Mouse (Mus musculus): Measurements from ENCODE around the gene Ubiad1. TPM values are rescaled to one million over a fixed set of nuclear protein-coding genes. Genes with fewer than 3 reads are reported as not detected.

Ubiad1 gene
- polyA plus RNA-seq, 1 experiment from 2014 or later = 21.7 TPM

GRCm38 (mm10) chr4:148448853-148449245, 4.3 kb upstream of the Ubiad1 start:
- Histone ChIP-seq H3K4me1 (peaks cover 21% of the 10 kb centered on the region), H3K36me3 (peaks cover 17% of the 10 kb centered on the region), H3K9me3 (replicated peaks) (no peaks in the 10 kb centered on the region), H3K27ac (replicated peaks) (peak overlapping the region; percentile 63), H3K4me3 (replicated peaks) (peak overlapping the region; percentile 97), H3K27me3 (no peaks in the 10 kb centered on the region), H3K4me2 (replicated peaks) (peak overlapping the region; percentile 71), H3K9ac (peak overlapping the region; percentile 88)
- ATAC-seq (ENCODE audit: insufficient number of reproducible peaks, low FRiP score, low TSS enrichment, low read depth) = no peak
- 1% methylated on average over 15 of the region's 15 CpGs for WGBS

DNA sequence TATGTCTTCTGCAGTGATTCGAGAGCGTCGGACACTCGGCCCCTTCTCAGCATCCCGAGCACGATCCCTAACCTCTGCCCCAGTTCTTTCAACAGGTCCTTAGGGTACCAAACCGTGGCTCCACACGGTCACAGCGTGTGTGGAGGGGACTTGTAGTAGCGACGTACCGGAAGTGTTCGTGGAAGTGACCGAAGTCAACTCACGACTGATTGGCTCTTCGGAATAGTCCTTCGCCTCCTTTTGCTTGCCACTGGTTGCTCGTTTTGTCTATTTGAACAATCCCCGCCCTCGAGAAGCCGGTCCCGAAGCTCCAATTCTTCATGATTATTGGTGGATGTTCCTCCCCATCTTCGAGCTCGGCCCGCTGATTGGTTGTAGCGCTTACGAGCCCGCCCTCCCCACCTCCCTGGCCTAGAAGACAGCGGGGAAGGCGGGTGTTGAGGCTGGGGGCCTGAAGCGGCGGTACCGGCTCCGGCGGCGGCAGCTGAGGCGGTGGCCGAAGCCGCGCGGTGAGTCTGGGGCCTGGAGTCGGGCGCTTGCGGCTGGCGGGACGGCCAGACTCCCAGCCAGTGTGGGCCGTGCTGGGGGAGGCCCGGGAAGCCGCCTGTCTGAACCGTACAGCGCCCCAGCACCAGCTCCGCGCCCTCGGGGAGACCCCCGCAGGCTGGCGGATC, 3.7 kb upstream of the Ubiad1 start, which contains the start of gene Mtor:
Mtor (plus strand) TSS at position 433 of the 674 bp plus-strand sequence.
- Histone ChIP-seq H3K27ac (replicated peaks) (peak within 1 kb of the TSS; percentile 76), H3K4me2 (replicated peaks) (peak within 1 kb of the TSS; percentile 71), H3K36me3 (peaks cover 12% of the 10 kb centered on the region), H3K9me3 (replicated peaks) (no peaks in the 10 kb centered on the region), H3K4me3 (replicated peaks) (peak within 1 kb of the TSS; percentile 97), H3K27me3 (no peaks in the 10 kb centered on the region), H3K4me1 (peaks cover 26% of the 10 kb centered on the region), H3K9ac (peak within 1 kb of the TSS; percentile 88)
- under 1% methylated on average over 56 of the region's 56 CpGs for WGBS
- ATAC-seq (ENCODE audit: insufficient number of reproducible peaks, low FRiP score, low TSS enrichment, low read depth) = peak; percentile 97

GRCm38 (mm10) chr4:148442598-148442997, 2.0 kb downstream of the Ubiad1 start:
- Histone ChIP-seq H3K4me3 (replicated peaks) (no peak overlapping the region), H3K4me1 (peaks cover 19% of the 10 kb centered on the region), H3K9me3 (replicated peaks) (no peaks in the 10 kb centered on the region), H3K36me3 (peaks cover 5% of the 10 kb centered on the region; the same call in 1 of the 2 replicates), H3K27me3 (no peaks in the 10 kb centered on the region), H3K27ac (replicated peaks) (no peak overlapping the region), H3K9ac (no peak overlapping the region), H3K4me2 (replicated peaks) (no peak overlapping the region)
- WGBS = 89% methylated on average over 7 of the region's 7 CpGs
- no peak for ATAC-seq (ENCODE audit: insufficient number of reproducible peaks, low FRiP score, low TSS enrichment, low read depth)

DNA sequence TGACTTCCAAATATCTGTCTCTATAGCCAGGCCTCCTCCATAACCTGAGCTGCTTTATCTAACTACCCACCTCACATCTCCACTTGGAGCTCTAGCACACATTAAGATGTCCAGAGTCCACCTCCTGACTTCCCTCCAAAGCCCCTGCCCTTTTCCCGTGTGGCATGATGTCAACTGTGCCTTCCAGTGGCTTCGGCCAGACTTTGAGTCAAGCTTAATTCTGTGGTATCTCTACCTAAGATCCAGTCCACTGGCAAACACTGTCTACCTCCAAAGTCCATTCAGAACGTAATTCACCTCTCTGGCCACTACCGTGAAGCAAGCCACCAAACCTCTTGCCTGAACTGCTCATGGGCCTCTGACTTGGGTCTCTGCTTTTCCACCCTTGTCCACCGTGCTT, 2.6 kb downstream of the Ubiad1 start:
- H3K4me1 ChIP-seq = peaks cover 19% of the 10 kb centered on the region
- H3K9ac ChIP-seq = no peak overlapping the region
- no peak overlapping the region for H3K4me3 ChIP-seq (replicated peaks)
- no peak overlapping the region for H3K4me2 ChIP-seq (replicated peaks)
- WGBS = 96% methylated on average over 5 of the region's 5 CpGs
- H3K27ac ChIP-seq (replicated peaks) = no peak overlapping the region
- no peaks in the 10 kb centered on the region for H3K9me3 ChIP-seq (replicated peaks)
- no peak for ATAC-seq (ENCODE audit: insufficient number of reproducible peaks, low FRiP score, low TSS enrichment, low read depth)
- H3K36me3 ChIP-seq = peaks cover 5% of the 10 kb centered on the region; the same call in 1 of the 2 replicates
- H3K27me3 ChIP-seq = no peaks in the 10 kb centered on the region

DNA sequence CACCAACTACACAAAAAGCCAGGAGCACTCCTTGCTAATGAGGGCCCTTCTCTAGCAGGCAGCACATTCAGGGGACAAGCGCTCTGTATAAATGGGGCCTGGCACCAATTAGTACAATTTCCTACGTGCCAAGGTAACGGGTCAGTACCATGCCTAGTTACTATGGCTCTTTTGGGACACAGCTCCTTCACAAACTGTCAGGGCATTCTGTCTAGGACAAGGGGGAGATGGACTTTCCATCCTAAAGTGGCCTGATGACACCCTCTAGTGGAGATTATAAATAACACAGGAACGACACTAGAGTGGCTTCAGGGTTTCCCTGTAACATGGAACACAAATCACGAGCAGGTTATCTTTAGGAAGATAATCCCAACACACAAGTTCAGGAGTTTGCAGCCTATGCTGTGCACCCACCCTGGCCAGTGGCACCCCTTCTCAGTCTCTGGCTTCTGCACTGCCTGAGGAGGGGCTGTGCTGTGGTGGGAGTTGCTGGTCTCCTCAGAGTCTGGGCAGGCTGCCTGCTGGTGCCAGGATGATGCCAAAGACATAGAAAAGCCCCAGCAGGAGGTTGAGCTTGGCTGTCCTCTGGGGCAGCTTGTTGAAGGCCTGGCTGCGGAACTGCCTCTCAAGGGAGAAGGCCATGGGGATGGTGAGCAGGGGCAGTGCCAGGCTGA, 8.8 kb downstream of the Ubiad1 start:
- Histone ChIP-seq H3K27me3 (no peaks in the 10 kb centered on the region), H3K36me3 (peaks cover 14% of the 10 kb centered on the region), H3K9me3 (replicated peaks) (no peaks in the 10 kb centered on the region), H3K9ac (no peak overlapping the region), H3K27ac (replicated peaks) (no peak overlapping the region), H3K4me2 (replicated peaks) (no peak overlapping the region), H3K4me3 (replicated peaks) (no peak overlapping the region), H3K4me1 (no peaks in the 10 kb centered on the region)
- ATAC-seq (ENCODE audit: insufficient number of reproducible peaks, low FRiP score, low TSS enrichment, low read depth) = no peak
- WGBS = 68% methylated on average over 6 of the region's 6 CpGs

GRCm38 (mm10) chr4:148435106-148435505, 9.5 kb downstream of the Ubiad1 start:
- H3K4me3 ChIP-seq (replicated peaks) = no peak overlapping the region
- no peaks in the 10 kb centered on the region for H3K9me3 ChIP-seq (replicated peaks)
- no peak overlapping the region for H3K27ac ChIP-seq (replicated peaks)
- H3K9ac ChIP-seq = no peak overlapping the region
- H3K36me3 ChIP-seq = peaks cover 11% of the 10 kb centered on the region
- WGBS = 81% methylated on average over 3 of the region's 3 CpGs
- no peak overlapping the region for H3K4me2 ChIP-seq (replicated peaks)
- no peaks in the 10 kb centered on the region for H3K27me3 ChIP-seq
- no peak for ATAC-seq (ENCODE audit: insufficient number of reproducible peaks, low FRiP score, low TSS enrichment, low read depth)
- no peaks in the 10 kb centered on the region for H3K4me1 ChIP-seq

DNA sequence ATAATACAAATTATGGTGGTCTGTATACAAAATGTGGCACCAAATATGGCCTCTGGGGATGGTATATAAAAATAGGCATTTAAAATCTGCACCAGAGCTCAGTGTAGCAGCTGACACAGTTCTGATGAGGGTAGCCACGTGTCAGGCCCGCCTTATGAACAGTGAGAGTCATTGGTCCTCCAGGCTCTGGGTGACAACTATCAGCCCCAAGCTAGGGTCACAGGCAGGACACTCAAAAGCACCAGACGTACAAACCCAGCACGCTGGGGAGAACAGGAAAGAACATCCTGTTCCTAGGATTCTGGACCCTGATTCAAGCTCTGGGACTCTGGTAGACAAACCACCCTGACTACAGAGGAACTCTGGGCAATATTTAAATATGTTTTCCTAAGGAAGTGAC, 10.0 kb downstream of the Ubiad1 start:
- no peak for ATAC-seq (ENCODE audit: insufficient number of reproducible peaks, low FRiP score, low TSS enrichment, low read depth)
- Histone ChIP-seq H3K4me1 (no peaks in the 10 kb centered on the region), H3K9ac (no peak overlapping the region), H3K36me3 (peaks cover 10% of the 10 kb centered on the region; the same call in 1 of the 2 replicates), H3K4me3 (replicated peaks) (no peak overlapping the region), H3K4me2 (replicated peaks) (no peak overlapping the region), H3K27ac (replicated peaks) (no peak overlapping the region), H3K27me3 (no peaks in the 10 kb centered on the region), H3K9me3 (replicated peaks) (no peaks in the 10 kb centered on the region)
- 78% methylated on average over 4 of the region's 4 CpGs for WGBS

GRCm38 (mm10) chr4:148433813-148434212, 10.8 kb downstream of the Ubiad1 start:
- Histone ChIP-seq H3K4me2 (replicated peaks) (no peak overlapping the region), H3K27me3 (no peaks in the 10 kb centered on the region), H3K27ac (replicated peaks) (no peak overlapping the region), H3K9me3 (replicated peaks) (no peaks in the 10 kb centered on the region), H3K9ac (no peak overlapping the region), H3K4me1 (no peaks in the 10 kb centered on the region), H3K36me3 (peaks cover 10% of the 10 kb centered on the region; the same call in 1 of the 2 replicates), H3K4me3 (replicated peaks) (no peak overlapping the region)
- 85% methylated on average over 5 of the region's 5 CpGs for WGBS
- no peak for ATAC-seq (ENCODE audit: insufficient number of reproducible peaks, low FRiP score, low TSS enrichment, low read depth)

DNA sequence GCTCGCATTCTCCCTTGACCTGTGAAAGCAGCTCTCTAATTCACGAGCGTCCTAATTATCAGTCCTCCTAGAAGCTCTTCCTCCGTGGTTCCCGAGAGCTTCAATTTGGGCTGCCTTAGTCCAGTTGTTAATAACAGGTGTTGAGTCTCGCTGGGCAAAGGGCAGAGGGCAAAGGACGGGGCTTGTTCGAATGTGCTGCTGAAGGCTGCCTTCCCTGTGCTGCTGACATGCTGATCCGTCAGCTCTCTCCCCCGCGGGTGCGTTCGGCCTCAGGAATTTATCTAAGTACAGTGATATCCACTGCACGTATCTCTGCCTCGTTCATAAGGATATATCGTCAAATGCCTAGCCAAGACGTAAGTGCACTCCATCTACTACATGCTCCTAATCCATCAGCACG, 11.2 kb downstream of the Ubiad1 start:
- Histone ChIP-seq H3K27me3 (no peaks in the 10 kb centered on the region), H3K36me3 (peaks cover 10% of the 10 kb centered on the region; the same call in 1 of the 2 replicates), H3K4me1 (no peaks in the 10 kb centered on the region), H3K4me2 (replicated peaks) (no peak overlapping the region), H3K9me3 (replicated peaks) (no peaks in the 10 kb centered on the region), H3K4me3 (replicated peaks) (no peak overlapping the region), H3K27ac (replicated peaks) (no peak overlapping the region), H3K9ac (no peak overlapping the region)
- WGBS = 77% methylated on average over 18 of the region's 18 CpGs
- ATAC-seq (ENCODE audit: insufficient number of reproducible peaks, low FRiP score, low TSS enrichment, low read depth) = no peak

DNA sequence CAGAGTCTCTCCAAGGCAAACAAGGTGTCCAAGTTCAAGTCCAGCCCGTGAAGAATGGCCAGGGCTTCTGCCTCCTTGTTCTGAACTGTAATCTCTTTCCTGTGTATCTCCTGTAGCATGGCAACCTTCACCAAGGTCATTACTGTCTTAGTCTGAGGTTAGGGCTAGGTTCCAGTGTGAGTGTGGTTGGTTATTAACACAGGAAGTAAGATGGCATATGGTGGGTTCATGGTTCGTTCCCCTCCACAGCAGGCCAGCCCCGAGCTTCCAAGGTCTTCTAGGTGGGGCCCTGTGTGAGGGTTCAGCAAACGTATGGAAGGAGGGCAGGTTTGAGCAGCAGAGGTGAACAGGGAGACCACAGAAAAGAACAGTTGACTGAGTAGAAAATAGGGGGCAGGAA, 12.1 kb downstream of the Ubiad1 start:
- ATAC-seq (ENCODE audit: insufficient number of reproducible peaks, low FRiP score, low TSS enrichment, low read depth) = no peak
- H3K4me1 ChIP-seq = no peaks in the 10 kb centered on the region
- H3K27ac ChIP-seq (replicated peaks) = no peak overlapping the region

DNA sequence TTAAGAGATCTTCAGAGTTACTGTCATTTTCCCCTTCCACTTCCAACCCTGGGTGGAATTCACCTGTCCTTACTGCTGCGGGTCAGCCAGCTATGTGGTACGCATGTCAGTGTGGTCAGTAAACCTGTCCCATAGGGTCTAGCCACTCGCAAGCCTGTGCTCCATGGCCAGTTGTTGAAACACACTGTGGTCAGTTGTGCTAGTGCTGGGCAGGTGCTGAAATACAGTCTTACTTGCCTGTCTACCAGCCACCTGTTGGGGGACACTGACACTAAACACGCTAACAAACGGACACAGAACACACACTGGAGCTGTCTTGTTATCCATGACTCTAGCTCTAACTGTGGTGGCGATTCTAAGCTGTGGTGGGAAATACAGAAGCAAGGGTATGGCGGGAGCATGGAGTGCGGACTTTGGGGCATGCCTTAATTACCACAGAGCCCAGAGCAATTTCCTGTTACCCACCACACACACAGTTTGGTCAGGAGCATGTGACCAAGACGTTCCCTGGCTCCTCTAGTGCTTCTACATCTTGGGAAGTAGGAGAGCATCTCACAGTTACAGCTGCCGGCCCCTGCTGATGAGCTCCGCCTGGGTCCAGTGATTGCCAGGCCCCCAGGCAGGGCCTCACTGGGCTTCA, 13.6 kb downstream of the Ubiad1 start:
- peaks cover 10% of the 10 kb centered on the region; the same call in 1 of the 2 replicates for H3K36me3 ChIP-seq
- 76% methylated on average over 11 of the region's 11 CpGs for WGBS
- H3K4me1 ChIP-seq = no peaks in the 10 kb centered on the region
- H3K27me3 ChIP-seq = no peaks in the 10 kb centered on the region
- H3K4me3 ChIP-seq (replicated peaks) = no peak overlapping the region
- no peak for ATAC-seq (ENCODE audit: insufficient number of reproducible peaks, low FRiP score, low TSS enrichment, low read depth)
- H3K4me2 ChIP-seq (replicated peaks) = no peak overlapping the region
- H3K9me3 ChIP-seq (replicated peaks) = no peaks in the 10 kb centered on the region
- no peak overlapping the region for H3K27ac ChIP-seq (replicated peaks)
- no peak overlapping the region for H3K9ac ChIP-seq

More for the DNA sequence above, 12.1 kb downstream of the Ubiad1 start:
- Histone ChIP-seq H3K4me2 (replicated peaks) (no peak overlapping the region), H3K9me3 (replicated peaks) (no peaks in the 10 kb centered on the region), H3K27me3 (no peaks in the 10 kb centered on the region), H3K36me3 (peaks cover 10% of the 10 kb centered on the region; the same call in 1 of the 2 replicates), H3K4me3 (replicated peaks) (no peak overlapping the region), H3K9ac (no peak overlapping the region)
- WGBS = 86% methylated on average over 4 of the region's 4 CpGs

Data from embryonic facial prominence, embryonic 15.5 days (tissue).